Mouse (Mus musculus): ENCODE measurements around the gene Tmem121.

DNA sequence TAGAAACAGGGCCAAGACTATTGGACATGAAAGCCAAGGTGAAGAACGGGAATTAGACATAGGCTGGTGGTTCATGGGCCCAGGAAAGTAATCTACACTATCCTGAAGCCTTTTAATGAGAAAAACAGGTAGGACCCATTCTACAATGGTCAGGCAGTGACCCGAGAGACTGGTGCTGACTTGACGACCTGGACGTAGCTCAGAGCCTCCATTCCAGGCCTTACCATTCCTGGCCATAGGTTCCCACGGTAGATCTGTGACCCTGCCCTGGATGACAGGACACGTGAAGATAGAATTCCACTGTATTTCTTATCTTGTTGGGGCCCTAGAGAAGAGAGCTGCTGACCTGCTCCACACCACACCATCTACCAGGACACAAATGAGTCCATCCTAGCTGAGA is 47.4 kb upstream of the Tmem121 start:
- TF ChIP-seq CTCF (IDR thresholded peaks at IDR 0.05; ENCODE audit: borderline replicate concordance, extremely low read depth, insufficient read depth, insufficient read length), result no peak
- no peak for TF ChIP-seq POLR2A (IDR thresholded peaks at IDR 0.05; ENCODE audit: borderline replicate concordance, extremely low read depth, insufficient read depth, insufficient read length, poor library complexity, severe bottlenecking)
